Mouse (Mus musculus) lung, postnatal 36 days (tissue): ENCODE measurements around the gene Cbwd1.

ENCODE experiments used
- DNase-seq: peaks from one replicate; pipeline ENCODE4 v3.0.0; 2022; ENCODE audit warnings: mixed read lengths

The Cbwd1 gene

DNA sequence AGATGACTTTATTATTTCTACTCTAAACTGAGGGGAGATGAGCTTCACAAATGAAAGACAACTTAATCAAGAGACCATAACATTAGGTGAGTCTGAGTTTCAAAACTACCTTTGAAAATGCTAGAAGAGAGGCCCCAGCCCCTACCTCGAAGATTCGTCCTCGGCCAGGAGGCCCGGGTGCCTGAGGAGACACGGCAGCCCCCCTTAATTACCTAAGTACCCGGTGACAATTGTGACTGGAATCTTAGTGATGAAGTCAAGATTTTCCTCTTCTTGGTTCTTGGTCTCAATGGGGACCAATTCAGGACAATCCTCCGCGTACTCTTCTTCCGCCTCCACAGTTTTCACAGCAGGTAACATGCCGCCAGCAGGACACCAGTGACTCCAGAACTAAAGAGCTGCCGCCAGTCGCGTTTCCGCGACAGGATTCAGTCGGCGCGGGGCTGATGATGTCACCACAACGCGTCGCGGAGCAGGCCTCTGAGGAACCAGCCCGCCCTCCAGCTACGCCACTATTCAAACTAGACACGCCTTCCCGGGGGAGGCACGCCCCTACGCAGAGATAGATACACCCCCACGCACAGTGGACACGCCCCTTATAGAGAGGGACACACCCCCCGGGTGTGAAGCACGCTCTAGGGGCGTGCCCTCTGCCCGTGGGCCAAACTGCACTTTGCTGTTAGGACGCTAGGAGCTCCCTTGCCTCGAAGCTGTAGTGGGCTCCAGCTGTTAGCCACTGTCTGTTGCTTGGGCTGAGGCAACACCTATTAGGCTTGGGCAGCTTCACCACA lies at the start of gene Cbwd1:
Gene Cbwd1 (minus strand): TSS at position 439 of the 791 bp plus-strand sequence.
- DNase-seq: peak; percentile 99

DNA sequence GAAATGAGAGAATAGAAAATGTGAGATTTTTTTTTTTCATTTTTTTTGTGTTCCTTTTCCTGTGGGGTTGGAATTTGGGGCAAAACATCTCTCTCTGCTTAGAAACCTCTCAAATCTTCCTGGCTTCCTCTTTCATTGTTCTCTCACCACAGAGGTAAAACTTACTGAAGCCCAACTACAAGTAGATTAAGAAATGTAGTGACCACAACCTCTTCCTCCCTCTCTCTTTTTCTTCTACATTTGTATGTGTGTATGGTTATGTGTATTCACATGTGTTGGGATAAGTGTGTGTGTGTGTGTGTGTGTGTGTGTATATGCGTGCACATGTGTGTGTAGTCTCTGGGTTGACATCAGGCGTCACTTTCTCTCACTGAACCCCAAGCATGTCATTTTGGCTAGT lies 47.1 kb upstream of the Cbwd1 start:
- DNase-seq: no peak

DNA sequence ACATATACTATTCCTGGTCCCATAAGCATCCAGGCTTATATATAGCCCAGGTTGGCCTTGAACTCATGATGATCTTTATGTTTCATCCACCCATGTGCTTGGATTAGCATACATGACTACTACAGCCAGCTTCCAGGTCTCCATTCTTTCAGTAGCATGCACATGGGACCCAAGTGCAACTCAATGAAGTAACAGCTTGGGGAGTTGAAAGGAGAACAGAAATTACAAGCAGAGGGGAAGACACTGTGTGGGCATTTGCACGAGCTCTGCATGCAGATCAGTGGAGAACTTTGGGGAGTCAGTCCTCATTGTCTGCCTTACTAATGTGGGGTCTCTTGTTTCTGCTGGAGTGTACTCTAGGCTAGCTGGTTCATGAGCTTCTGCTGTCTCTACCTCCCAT lies 45.3 kb upstream of the Cbwd1 start:
- no peak for DNase-seq

DNA sequence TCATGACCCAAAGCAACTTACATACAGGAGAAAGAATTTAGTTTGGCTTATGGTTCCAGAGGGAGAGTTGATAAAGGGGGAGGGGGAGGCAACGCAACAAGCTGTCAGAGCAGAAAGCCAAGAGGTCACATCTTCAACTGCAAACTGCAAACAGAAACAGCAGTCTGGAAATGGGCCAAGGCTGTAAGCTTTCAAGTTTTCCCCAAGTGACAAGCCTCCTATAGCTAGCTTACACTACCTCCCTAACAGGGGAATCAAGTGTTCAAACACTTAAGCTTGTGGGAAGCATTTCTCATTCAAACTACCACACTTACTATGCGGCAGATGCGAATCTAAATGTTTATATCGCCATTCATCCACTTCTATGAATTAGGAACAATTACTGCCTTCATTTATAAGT lies 42.4 kb upstream of the Cbwd1 start:
- DNase-seq: peak; percentile 37

DNA sequence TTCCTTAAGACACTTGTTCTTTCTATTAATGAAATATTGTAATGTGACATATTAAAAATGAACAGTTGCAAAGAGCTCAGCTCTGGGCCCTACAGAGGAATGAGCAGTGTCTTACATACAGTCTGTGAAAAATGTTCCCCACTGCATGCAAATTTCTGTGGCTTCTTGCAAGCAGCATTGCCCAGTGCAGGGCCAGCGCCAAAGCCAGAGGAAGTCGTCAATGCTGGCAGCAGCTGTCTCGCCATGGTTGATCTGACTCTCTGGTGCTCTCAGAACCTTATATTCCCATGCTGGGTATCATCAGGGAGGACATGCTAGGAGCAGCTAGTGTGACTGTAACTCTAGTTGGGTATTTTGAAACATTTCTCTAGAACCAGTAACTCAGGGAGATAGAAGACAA lies 41.4 kb upstream of the Cbwd1 start:
- DNase-seq: peak; percentile 41

DNA sequence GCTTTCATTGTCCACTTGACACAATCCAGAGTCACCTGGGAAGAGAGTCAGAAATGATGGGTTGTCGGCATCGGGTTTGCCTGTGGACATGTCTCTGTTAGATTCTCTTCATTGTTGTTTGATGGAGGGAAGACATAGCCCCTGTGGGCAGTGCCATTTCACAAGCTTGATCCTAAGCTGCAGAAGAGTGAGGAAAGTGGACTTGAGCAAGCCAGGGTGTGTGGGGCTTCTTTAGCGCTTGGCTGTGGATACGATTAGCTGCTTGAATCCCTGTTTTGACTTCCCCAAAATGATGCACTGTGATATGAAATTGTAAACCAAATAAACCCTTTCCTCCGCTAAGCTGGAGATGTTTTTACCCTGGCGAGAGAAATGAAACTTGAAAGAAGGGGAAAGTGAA lies 40.6 kb upstream of the Cbwd1 start:
- DNase-seq: peak; percentile 37

DNA sequence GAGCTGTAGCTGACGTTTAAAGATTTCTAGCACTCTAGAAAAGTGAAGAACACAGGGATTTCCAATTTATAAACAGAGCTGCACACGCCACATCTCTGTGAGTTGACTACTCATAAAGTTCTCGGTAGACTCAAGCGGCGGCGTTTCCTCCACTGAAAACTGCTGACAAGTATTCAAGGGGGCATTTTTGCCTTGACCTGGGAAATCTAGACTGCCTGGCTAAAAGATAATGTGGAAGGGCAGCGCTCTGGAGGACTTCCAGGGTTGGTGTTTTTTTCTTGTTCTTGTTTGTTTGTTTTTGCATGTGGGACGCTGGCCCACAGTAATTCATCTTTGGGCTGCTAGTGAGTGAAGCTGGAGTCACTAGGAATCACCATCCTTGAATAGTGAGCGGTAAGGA lies 38.7 kb upstream of the Cbwd1 start:
- DNase-seq: peak; percentile 35

DNA sequence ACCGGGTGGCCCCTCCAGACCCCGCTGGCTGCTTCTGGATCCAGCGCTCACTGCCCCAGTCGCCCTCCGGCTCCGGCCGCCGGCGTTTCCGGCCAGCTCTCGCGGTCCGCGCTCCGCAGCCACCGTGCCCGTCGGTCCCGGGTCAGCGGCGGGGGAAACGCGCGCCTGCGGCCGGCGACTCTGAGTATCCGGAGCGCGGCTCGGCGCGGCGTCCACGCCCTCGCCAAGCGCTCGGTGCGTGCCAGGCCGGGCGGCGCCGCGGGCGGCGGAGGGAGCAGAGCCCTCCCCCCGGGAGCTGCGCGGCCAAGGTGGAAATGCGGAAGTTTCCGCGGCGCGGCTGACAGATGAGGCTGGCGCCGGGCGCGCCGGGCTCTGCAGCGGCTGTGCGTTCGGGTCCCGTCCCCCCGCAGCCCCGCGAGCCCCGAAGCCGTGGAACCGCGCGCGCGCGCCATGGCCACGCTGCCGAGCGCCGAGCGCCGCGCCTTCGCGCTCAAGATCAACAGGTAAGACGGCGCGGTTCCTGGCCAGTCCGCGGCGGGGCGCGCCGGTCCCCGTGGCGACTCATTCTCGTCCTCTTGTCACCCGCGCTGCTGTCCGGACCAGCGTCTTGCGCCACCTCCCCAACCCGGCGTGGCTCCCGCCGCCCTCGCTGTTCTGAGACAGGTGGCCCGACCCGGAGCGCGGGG lies 37.9 kb upstream of the Cbwd1 start, which contains the start of gene Dock8:
Gene Dock8 (plus strand): TSS at position 334 of the 686 bp plus-strand sequence.
- peak; percentile 88 for DNase-seq

DNA sequence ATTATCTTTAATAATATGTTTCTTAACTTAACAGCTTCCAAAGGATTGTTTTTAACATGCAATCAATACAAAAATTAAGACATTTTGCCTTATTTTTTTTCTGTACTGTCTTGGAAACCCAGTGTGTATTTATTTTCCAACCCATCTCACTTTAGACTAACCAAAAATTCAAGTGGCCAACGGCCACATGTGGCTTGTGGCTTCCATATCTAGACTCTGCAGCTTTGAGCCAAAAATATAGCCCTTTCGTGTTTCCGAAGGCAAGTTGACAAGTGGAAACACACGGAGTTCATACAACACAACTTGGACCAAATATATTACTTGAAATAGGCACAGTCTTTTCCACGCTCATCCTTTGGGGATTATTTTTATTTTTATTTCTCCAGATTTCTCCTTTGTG lies 37.2 kb upstream of the Cbwd1 start:
- DNase-seq: no peak

DNA sequence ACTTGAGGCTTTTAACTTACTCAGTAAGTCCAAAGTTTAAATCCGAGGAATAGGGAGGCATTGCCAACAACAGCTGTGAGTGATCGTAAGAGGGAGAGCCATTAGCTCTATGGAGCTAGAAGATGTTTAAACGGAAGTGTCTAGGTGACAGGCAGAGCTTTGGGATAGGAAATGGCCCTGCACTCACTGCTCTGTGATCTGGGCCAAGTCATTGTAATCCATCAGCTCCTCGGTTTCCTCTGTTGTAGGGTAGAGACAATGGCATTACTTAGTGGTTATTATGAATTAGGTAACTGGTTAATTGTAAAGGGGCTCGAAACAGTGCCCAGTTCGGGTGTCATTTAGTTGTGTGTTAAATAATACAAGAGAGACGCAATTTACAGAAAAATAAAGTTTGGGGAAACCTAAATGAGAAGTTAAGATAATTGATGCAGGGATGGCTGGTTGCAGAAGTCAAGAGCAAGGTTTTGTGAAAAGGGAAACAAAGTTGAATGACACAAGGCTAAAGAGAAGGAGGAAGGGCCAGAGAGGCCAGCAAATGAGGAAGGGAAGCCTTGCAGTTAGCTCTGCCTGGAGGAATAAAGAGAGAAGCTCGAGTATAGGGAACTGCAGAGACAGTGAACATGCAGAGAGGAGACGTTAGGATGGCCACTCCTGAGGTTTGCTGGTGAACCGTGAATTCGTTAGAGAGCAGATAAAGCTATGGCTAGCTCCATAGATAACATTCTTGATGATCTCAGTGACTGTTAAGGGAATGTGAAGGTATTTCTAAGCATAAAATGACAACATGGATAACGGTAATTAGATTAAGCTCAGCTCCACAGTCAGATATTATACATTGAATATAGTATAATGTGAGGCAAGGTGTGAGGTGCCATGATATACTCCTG lies 35.6 kb upstream of the Cbwd1 start:
- peak; percentile 39 for DNase-seq

DNA sequence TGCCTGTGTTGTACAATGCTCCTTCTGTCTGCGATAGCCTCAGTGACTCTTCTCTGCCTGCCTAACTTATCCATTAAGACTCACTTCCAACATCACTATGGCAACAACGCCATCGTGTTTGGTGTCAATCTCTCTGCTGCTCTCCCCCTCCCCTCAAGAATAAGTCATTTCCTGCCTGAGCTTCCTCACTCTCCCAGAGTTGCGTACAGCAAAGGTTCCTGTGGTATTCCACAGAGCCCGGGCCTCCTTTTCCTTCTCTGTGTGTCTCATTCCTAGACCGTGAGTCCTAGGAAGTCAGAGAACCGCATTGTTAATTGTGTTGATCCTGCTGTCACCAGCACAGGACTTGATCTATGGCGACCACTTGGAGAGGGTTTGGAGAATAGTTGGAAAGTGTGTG lies 33.5 kb upstream of the Cbwd1 start:
- peak; percentile 59 for DNase-seq

DNA sequence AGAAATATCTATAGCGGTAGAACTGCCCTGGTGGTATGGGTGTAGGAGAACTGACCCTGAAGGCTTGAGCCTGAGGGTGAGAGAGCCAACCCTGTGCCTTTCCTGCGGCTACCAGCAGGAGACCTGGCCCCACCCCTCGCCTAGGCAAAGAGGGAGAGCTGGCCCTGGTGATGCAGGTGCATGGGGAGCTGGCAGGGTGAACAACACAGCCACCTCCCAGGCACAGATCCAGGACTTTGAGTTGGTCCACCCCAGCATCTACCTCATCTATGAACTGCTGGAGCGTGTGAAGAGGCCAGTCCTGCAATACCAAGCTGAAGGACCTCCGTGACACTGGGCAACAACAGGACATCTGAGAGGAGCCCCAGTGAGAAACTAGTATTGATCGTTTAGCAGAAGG lies 32.1 kb upstream of the Cbwd1 start:
- DNase-seq: no peak

DNA sequence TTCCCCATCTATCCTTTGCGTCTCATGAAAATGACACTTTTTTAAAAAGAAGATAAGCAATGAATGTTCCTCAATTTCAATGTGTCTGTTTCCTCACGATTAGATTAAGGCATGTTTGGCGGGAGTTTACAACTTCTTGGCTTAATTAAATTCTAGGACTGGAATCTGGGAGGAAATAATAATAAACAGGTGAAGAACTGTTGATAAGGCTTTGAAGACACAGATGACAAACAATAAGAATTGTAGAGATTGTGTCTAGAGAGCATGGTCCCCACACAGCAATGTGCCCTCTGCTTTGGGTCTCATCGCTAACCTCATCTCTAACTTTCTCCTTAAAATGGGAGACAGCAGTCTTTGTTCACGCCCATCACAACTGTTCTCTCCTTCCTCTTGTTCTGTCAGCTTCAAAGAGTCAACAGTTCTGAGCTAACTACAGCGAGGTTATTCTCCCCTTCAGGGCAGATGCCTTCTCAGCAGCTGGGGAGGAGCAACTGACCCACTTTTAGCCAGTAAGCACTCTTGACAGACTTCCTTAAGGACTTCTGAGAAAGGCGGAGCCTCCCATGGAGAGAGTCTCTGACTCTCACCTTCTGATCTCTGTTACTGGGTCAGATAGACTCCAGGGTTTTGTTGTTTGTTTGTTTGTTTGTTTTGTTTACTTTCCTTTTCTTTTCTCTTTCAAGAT lies 28.9 kb upstream of the Cbwd1 start:
- peak; percentile 53 for DNase-seq

DNA sequence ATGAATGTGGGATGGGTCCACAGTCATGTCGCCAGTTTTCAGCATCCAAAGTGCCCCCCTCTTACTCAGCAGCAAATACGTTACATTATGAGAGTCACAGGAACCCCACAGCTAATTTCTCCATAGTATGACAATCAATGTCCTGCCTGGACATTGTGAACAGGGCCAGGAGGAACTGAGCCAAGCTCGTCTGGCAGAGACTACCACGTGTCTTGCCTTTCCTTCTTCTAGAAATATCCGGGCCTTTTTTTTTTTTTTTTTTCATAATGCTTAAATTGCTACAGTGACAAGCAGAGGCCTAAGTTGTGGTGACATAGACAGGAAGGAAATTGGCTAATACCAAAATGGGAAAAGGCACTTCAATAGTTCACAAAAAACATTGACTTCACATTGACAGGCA lies 27.4 kb upstream of the Cbwd1 start:
- DNase-seq: peak; percentile 54

DNA sequence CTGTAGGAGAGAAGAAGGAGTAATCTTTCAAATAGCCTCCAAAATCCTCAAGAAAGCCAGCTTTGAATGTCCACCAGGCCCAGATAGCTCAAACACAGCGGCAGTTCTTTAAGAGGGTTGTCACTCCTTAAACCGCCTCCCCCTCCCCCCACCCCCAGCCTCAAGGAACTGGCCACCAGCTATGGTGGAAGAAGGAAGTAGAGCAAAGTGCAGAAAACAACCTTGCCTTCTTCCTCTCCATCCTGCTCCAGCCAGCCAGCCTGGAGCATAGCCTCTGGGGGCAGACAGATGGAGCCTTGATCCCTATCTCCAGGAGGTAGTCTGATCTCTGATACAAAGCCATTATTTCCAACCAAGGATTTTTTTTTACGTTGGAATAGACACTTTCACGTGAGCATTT lies 25.9 kb upstream of the Cbwd1 start:
- DNase-seq: no peak

DNA sequence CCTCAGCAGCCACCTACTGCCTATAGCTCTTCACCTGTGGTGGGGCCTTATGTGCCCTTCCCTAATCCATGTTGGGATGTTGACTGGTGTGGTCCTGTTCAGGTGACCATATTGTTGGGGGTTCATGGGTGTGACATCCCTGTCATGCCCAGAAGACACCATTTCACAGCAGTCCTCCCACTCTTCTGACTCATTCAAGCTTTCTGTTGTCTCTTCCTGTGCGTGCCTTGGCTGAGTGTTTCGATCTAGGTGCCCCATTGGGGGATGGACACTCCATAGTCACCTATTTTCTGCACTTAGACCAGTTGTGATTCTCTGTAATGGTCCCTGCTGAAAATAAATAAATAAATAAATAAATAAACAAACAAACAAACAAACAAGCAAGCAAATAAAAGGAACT lies 23.6 kb upstream of the Cbwd1 start:
- no peak for DNase-seq

DNA sequence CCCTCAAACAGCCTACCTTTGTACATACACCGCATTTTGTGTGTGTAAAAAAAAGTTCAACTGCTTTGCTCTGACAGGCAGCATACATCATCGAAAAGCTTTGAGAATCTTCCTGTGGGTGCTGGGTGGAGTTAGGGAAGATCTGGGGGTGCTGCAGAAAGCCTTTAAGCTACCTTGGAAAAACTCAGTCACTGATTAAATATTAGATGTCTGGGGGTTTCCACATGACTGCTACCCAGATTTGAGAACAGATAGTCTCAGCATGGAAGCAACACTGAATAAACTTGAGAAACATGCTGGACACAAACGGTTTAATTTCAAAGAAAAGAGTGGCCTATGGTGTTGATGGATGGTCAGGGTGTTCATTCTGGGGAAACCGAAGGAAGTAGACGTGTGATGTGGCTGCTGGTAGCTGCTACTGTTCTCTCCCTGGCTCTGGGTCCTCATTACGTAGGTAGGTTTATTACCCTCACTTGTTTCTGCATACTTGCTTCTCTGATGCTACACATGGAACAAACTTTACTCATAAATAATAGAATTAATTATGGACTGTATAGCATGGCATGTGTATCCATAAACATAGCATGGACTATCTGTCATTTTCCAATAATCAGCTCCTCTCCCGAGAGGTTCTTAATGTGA lies 22.6 kb upstream of the Cbwd1 start:
- DNase-seq: no peak

DNA sequence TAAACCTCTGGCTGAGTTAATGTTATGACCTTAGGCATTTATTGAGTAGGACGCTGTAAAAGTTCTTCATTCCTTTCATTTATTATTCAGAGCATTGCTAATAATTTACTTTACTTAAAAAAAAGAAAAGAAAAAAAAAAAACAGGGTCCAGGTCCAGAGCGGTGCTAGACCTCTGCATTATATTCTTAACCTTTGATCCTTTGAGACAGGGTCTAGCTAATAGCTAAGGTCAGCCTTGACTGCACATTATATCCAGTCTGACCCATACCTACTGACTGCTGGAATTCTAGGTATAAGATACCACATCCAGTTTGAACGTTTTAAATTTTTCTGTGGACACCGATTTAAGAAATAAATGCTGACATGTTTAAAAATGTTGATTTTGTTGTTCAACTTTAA lies 21.6 kb upstream of the Cbwd1 start:
- DNase-seq: no peak

DNA sequence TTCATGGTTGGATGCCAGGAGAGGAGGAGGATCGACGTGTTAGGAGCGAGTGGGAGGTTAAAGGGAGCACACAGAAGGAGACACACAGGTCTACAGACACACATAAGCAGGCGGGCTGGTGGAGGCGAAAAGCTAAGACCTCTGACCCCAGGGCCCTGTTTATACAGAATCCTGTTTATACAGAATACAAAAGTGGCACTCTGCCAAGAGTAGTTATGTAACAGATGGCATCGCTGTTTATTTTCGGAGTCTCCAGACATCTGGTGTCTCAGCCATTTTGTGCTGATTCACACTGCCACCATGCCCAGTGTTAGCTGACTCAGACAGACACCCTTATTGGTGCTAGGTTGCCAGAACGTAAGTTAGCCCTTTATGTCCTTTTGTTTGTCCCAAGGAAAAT lies 19.9 kb upstream of the Cbwd1 start:
- DNase-seq: peak; percentile 88

DNA sequence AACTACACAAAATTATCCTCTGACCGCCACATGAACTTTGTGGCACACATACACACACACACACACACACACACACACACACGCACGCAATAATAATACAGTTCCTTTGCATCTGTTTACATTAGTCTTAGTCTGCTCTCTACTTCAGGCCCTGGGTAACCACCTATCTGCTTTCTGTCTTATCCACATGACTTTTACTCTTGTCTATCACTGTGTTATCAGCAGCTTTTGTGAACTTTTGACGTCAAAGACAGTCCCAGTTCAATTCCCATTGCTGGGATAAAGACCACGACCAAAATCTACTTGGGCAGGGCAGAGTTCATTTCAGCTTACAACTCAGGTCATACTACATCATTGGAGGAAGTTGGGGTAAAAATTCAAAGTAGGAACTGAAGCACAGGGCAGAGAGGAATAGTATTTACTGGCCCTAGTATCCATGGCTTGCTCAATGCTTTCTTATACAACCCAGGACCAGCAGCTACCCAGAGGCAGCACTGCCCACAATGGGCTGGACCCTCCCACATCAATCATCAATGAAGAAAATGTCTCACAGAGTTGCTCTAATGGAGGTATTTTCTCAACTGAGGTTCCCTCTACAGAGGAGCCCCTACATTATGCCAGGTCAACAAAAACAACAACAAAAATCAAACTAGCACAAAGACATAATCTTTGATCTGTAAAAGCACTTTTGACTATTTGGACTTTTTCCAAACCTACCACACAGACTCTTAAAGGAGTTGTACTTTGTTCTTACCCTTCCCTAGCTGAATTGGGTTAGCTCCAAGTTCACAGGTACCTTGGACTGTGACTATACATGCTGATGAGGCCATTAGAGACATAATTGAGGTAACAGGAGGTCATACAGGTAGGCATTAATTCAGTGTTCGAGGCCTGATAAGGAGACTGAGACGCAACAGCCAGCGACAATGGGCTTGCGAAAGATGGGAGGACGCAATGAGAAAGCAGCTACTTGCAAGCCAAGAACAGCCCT lies 17.7 kb upstream of the Cbwd1 start:
- no peak for DNase-seq

DNA sequence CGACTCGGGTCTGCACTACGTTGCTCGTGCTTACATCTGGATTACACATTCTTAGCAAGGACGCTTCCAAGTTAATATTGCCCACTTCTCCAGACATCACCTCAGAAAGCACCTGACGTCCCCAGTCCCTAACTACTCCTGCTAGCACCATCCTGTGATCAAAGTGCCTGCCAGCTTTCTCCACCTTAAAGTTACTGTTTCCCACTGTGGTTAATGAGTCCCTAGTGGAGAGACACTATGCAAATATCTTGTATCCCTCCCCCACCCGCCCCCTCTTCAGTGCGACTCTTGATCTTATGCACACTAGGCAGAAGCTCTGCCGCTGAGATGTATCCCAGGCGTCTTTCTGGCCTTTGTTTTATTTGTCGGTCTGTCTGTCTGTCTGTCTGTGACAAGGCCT lies 16.6 kb upstream of the Cbwd1 start:
- no peak for DNase-seq
